Mouse (Mus musculus) ES-Bruce4 (cell line): ENCODE data around the gene Anapc16.
"Not testable (repeated sequence)": the region's sequence is repeated elsewhere in the genome, so short reads cannot be mapped to it uniquely, and the experiment has no call there.

ENCODE experiments used
- CTCF ChIP-seq: IDR thresholded peaks from one replicate; pipeline ENCODE4 v1.8.1; 2011; ENCODE audit warnings: low read depth, low read length
- EP300 ChIP-seq: IDR thresholded peaks from 2 replicates; pipeline ENCODE4 v1.6.1; 2011; ENCODE audit warnings: low read depth, low read length; ENCODE audit not compliant: insufficient read depth
- POLR2A ChIP-seq: IDR thresholded peaks from one replicate; pipeline ENCODE4 v1.8.1; 2011; ENCODE audit warnings: low read length; ENCODE audit not compliant: insufficient read depth

DNA sequence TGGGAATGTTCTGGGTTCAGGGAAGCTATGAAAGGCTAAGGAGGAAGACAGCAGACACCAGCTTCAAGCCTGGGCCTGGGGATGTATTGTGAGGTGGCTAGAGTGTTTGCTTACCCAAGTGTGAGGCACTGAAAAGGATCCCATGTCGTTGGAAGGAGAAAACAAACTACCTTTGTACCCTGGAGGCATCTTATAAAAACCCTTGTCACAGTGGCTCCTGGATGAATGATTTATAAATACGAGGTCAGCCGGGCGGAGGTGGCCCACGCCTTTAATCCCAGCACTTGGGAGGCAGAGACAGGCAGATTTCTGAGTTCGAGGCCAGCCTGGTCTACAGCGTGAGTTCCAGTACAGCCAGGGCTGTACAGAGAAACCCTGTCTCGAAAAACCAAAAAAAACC is 1.3 kb downstream of the Anapc16 start:
- TF ChIP-seq CTCF, POLR2A, EP300: not testable (repeated sequence)
